Mouse (Mus musculus) forebrain, postnatal 0 days (tissue): ENCODE results near the gene Cib1. TPM values are rescaled to one million over a fixed set of nuclear protein-coding genes. Genes with fewer than 3 reads are reported as not detected.

Experiments used
- ATAC-seq: fragments of 200-750 bp; cut with Nextera tagmentation; 2 replicates; pipeline ENCODE4 v1.8.0; 2017; ENCODE audit warnings: mild to moderate bottlenecking, moderate library complexity
- DNase-seq: peaks from one replicate; pipeline ENCODE4 v3.0.0-alpha.2; 2015
- H3K27ac ChIP-seq: fragments of 300-500 bp; sonication (generic); 2 replicates; pipeline ENCODE4 v1.5.1; 2014; ENCODE audit warnings: low read depth, mild to moderate bottlenecking, antibody characterized with exemption, low read length, moderate library complexity, mixed read lengths
- H3K27me3 ChIP-seq: fragments of 300-500 bp; sonication (generic); 2 replicates; pipeline ENCODE4 v1.6.1; 2014; ENCODE audit warnings: mild to moderate bottlenecking, low read length, mixed read lengths; ENCODE audit not compliant: insufficient read depth
- H3K36me3 ChIP-seq: fragments of 300-500 bp; sonication (generic); 2 replicates; pipeline ENCODE4 v1.6.1; 2014; ENCODE audit warnings: mild to moderate bottlenecking, moderate library complexity; ENCODE audit not compliant: insufficient read depth
- H3K4me1 ChIP-seq: fragments of 300-500 bp; sonication (generic); 2 replicates; pipeline ENCODE4 v1.6.1; 2014; ENCODE audit warnings: antibody characterized with exemption; ENCODE audit not compliant: insufficient read depth
- H3K4me2 ChIP-seq: fragments of 300-500 bp; sonication (generic); 2 replicates; pipeline ENCODE4 v1.6.1; 2014; ENCODE audit warnings: low read depth, mild to moderate bottlenecking, moderate library complexity
- H3K4me3 ChIP-seq: fragments of 300-500 bp; sonication (generic); 2 replicates; pipeline ENCODE4 v1.5.1; 2014; ENCODE audit warnings: low read depth, low read length, mixed read lengths
- H3K9ac ChIP-seq: fragments of 300-500 bp; sonication (generic); 2 replicates; pipeline ENCODE4 v1.6.1; 2014; ENCODE audit warnings: mild to moderate bottlenecking
- H3K9me3 ChIP-seq: fragments of 300-500 bp; sonication (generic); 2 replicates; pipeline ENCODE4 v1.6.1; 2016; ENCODE audit warnings: low read length
- CTCF ChIP-seq: sonication (generic); IDR thresholded peaks from 2 replicates; pipeline ENCODE4 v1.5.1; 2016; ENCODE audit warnings: antibody characterized with exemption, control low read depth, low read depth
- WGBS: fragments of 180-500 bp; shearing (Covaris S2); extraction: QIAGEN DNeasy Blood & Tissue Kit; methylation state at CpG from one replicate; pipeline ENCODE4 v1.1.7; 2014; 5-methylcytosine and 5-hydroxymethylcytosine counted together
- polyA plus RNA-seq: library from polyadenylated mRNA; unstranded; fragments of >200 nt; fragmentation: Nextera tagmentation; extraction: Ambion mirVana; gene quantifications from 2 replicates; pipeline ENCODE4 v1.2.1, GENCODE M21; 2015
- total RNA-seq: library from RNA; depleted of rRNA; stranded (reverse); fragments of >200 nt; gene quantifications from 2 replicates; pipeline ENCODE4 v1.2.3, GENCODE M21; 2014; rRNA removed

The Cib1 gene
- 11.3 and 16.4 TPM in 2 replicates for total RNA-seq
- polyA plus RNA-seq, result 29.0 and 29.3 TPM in 2 replicates

- peak within 1 kb of the TSS; percentile 84 for H3K4me3 ChIP-seq
- 0 out of 2 replicates have a peak, but pooled peaks cover 3% of the 10 kb centered on the region for H3K4me1 ChIP-seq
- H3K9me3 ChIP-seq, result no peaks in the 10 kb centered on the region
- H3K36me3 ChIP-seq, result peaks cover 4% of the 10 kb centered on the region; the same call in 1 of the 2 replicates
- peak within 1 kb of the TSS; percentile 65 for H3K9ac ChIP-seq
- no peak for TF ChIP-seq CTCF
- H3K27ac ChIP-seq, result peak within 1 kb of the TSS; percentile 59; the same call in 1 of the 2 replicates
- WGBS, result 4% methylated on average over 50 of the region's 56 CpGs
- ATAC-seq, result peak; percentile 98
- peak; percentile 98 for DNase-seq
- peak within 1 kb of the TSS; percentile 90 for H3K4me2 ChIP-seq
- no peaks in the 10 kb centered on the region; the same call in 1 of the 2 replicates for H3K27me3 ChIP-seq
These were observed at the start of gene Cib1, which contains the start of gene Gdpgp1 for GRCm38 (mm10) chr7:80232489-80233029. Gene Cib1, minus strand, starts transcription at chr7:80232813. Gene Gdpgp1, plus strand, starts transcription at chr7:80232865.

- ATAC-seq (no peak), DNase-seq (no peak)
- WGBS, result 75% methylated on average over 3 of the region's 3 CpGs
- Histone ChIP-seq H3K9ac (no peak overlapping the region), H3K27ac (no peak overlapping the region), H3K4me3 (no peak overlapping the region), H3K4me1 (no peaks in the 10 kb centered on the region), H3K36me3 (peaks cover 82% of the 10 kb centered on the region), H3K9me3 (no peaks in the 10 kb centered on the region), H3K4me2 (no peak overlapping the region), H3K27me3 (no peaks in the 10 kb centered on the region)
- no peak for TF ChIP-seq CTCF
These were observed 49.0 kb upstream of the Cib1 start for GRCm38 (mm10) chr7:80281646-80282045.

- no peaks in the 10 kb centered on the region for H3K27me3 ChIP-seq
These were observed 48.4 kb upstream of the Cib1 start for GRCm38 (mm10) chr7:80280998-80281397.

DNA sequence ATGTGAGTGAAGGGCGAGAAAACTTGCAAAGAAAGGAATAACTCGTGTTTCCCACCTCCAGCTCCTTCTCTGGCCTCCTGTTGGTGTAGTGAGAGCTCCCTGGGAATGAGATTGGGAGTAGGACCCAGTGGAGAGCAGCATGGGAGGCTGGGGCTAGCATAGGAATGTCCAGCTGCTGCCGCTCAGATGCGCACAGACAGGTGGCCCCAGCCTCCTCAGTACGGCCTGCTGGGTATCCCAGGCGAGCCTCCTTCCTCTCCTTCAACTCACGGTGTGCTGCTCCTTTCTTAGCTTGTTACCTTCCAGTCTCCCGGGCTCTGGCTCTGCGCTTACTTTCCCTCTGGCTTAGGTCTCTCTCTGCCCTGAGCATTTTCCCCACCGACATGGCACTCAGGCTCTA is 47.4 kb upstream of the Cib1 start:
- Histone ChIP-seq H3K9me3 (peaks cover under 1% of the 10 kb centered on the region; the same call in 1 of the 2 replicates), H3K4me2 (no peak overlapping the region), H3K27ac (no peak overlapping the region), H3K36me3 (peaks cover 81% of the 10 kb centered on the region), H3K4me1 (no peaks in the 10 kb centered on the region), H3K4me3 (no peak overlapping the region), H3K9ac (no peak overlapping the region), H3K27me3 (no peaks in the 10 kb centered on the region)
- DNase-seq, result no peak
- TF ChIP-seq CTCF, result no peak
- 77% methylated on average over 10 of the region's 10 CpGs for WGBS
- no peak for ATAC-seq

More at GRCm38 (mm10) chr7:80280998-80281397, 48.4 kb upstream of the Cib1 start:
- DNase-seq (no peak), ATAC-seq (no peak)
- H3K9me3 ChIP-seq, result no peaks in the 10 kb centered on the region
- peaks cover 83% of the 10 kb centered on the region for H3K36me3 ChIP-seq
- no peak overlapping the region for H3K4me3 ChIP-seq
- no peak overlapping the region for H3K9ac ChIP-seq
- 89% methylated on average over 2 of the region's 2 CpGs for WGBS
- H3K4me1 ChIP-seq, result no peaks in the 10 kb centered on the region
- no peak for TF ChIP-seq CTCF
- H3K4me2 ChIP-seq, result no peak overlapping the region
- H3K27ac ChIP-seq, result no peak overlapping the region

DNA sequence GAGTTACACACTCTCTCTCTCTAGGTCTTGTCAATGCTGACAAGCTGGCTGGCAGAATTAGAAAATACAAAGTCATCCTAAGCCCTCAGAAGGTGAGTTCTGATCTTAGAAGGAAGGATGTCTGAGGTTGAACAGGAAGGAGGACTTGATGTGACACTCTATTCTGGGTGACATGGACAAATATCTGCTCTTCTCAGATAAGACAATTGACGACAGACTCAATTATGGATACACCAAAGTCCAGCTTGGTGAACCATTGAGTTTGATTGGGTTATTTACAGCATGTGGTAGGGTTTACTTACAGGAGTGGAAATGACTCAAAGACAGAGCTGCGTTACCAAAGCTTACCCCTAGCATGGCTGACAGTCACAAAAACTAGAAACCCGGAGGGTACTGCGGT is 43.8 kb upstream of the Cib1 start:
- no peak overlapping the region for H3K9ac ChIP-seq
- DNase-seq (no peak), ATAC-seq (no peak)
- no peak overlapping the region for H3K4me3 ChIP-seq
- no peaks in the 10 kb centered on the region for H3K27me3 ChIP-seq
- H3K4me1 ChIP-seq, result 0 out of 2 replicates have a peak, but pooled peaks cover 1% of the 10 kb centered on the region
- peaks cover 70% of the 10 kb centered on the region for H3K36me3 ChIP-seq
- H3K27ac ChIP-seq, result no peak overlapping the region
- peaks cover 6% of the 10 kb centered on the region; the same call in 1 of the 2 replicates for H3K9me3 ChIP-seq
- TF ChIP-seq CTCF, result no peak
- WGBS, result 98% methylated on average over 4 of the region's 4 CpGs
- H3K4me2 ChIP-seq, result no peak overlapping the region

GRCm38 (mm10) chr7:80273456-80273855 is 40.8 kb upstream of the Cib1 start:
- peaks cover 20% of the 10 kb centered on the region for H3K4me1 ChIP-seq

GRCm38 (mm10) chr7:80269751-80270255 is 37.2 kb upstream of the Cib1 start:
- H3K9me3 ChIP-seq, result peaks cover 3% of the 10 kb centered on the region; the same call in 1 of the 2 replicates
- no peak for TF ChIP-seq CTCF
- ATAC-seq (peak; percentile 59), DNase-seq (no peak)
- H3K4me1 ChIP-seq, result peaks cover 20% of the 10 kb centered on the region
- H3K36me3 ChIP-seq, result peaks cover 38% of the 10 kb centered on the region
- peak overlapping the region; percentile 78 for H3K4me3 ChIP-seq
- H3K9ac ChIP-seq, result peak overlapping the region; percentile 81
- H3K4me2 ChIP-seq, result peak overlapping the region; percentile 90
- WGBS, result 4% methylated on average over 23 of the region's 23 CpGs
- H3K27ac ChIP-seq, result peak overlapping the region; percentile 81
- no peaks in the 10 kb centered on the region for H3K27me3 ChIP-seq

More at GRCm38 (mm10) chr7:80273456-80273855, 40.8 kb upstream of the Cib1 start:
- no peak overlapping the region for H3K4me2 ChIP-seq
- ATAC-seq, result no peak
- H3K36me3 ChIP-seq, result peaks cover 50% of the 10 kb centered on the region
- 98% methylated on average over 2 of the region's 2 CpGs for whole genome bisulfite sequencing
- no peak overlapping the region for H3K4me3 ChIP-seq
- DNase-seq, result no peak
- no peak overlapping the region for H3K27ac ChIP-seq
- TF ChIP-seq CTCF, result no peak
- no peak overlapping the region for H3K9ac ChIP-seq
- H3K9me3 ChIP-seq, result peaks cover 6% of the 10 kb centered on the region; the same call in 1 of the 2 replicates
- H3K27me3 ChIP-seq, result no peaks in the 10 kb centered on the region
